Mouse (Mus musculus) bone marrow macrophage, adult 2 months (primary cell): Measurements from ENCODE around the gene Wnt11.

ENCODE experiments used
- CTCF ChIP-seq: IDR thresholded peaks from 2 replicates; pipeline ENCODE4 v1.5.1; 2012; ENCODE audit warnings: low read depth, mild to moderate bottlenecking, low read length, moderate library complexity
- POLR2A ChIP-seq: IDR thresholded peaks from 2 replicates; pipeline ENCODE4 v1.6.1; 2012; ENCODE audit warnings: mild to moderate bottlenecking, low read depth, low read length, borderline replicate concordance

GRCm38 (mm10) chr7:98894305-98894704 lies 59.4 kb downstream of the Wnt11 start:
- TF ChIP-seq POLR2A (no peak), CTCF (no peak)
